Mouse (Mus musculus) stomach, postnatal 0 days (tissue): ENCODE data around the gene Adam30.

Experiments used
- CTCF ChIP-seq: IDR thresholded peaks from 2 replicates; pipeline ENCODE4 v1.5.1; 2016; ENCODE audit warnings: antibody characterized with exemption, low read depth, mild to moderate bottlenecking, moderate library complexity
- EP300 ChIP-seq: optimal IDR thresholded peaks from 2 replicates; pipeline ENCODE3; 2016; ENCODE audit warnings: antibody characterized with exemption

- TF ChIP-seq EP300, result no peak
- TF ChIP-seq CTCF, result peak; percentile 91
These were observed 20.4 kb downstream of the Adam30 start for GRCm38 (mm10) chr3:98180805-98181204.
